Mouse (Mus musculus) spleen, adult 2 months (tissue): ENCODE data around the gene Urah. TPM values are rescaled to one million over a fixed set of nuclear protein-coding genes. Genes with fewer than 3 reads are reported as not detected.

Source experiments
- DNase-seq, 2 experiments: peaks; one replicate each; pipeline versions ENCODE4 v3.0.0 to v3.0.0-alpha.2; 2012 to 2021; ENCODE audit warnings: low spot score in 2 of 2, low read depth in 1 of 2
- H3K27ac ChIP-seq: fragments of 200-500 bp; 2 replicates; pipeline ENCODE4 v1.5.1; 2012; ENCODE audit warnings: low read length, inconsistent platforms; ENCODE audit not compliant: insufficient read depth
- H3K27me3 ChIP-seq: fragments of 200-500 bp; 2 replicates; pipeline ENCODE4 v1.6.1; 2012; ENCODE audit warnings: mild to moderate bottlenecking, moderate library complexity, low read length, inconsistent platforms; ENCODE audit not compliant: control insufficient read depth, insufficient read depth
- H3K36me3 ChIP-seq: fragments of 200-500 bp; 2 replicates; pipeline ENCODE4 v1.6.1; 2012; ENCODE audit warnings: mild to moderate bottlenecking, low read length, inconsistent platforms; ENCODE audit not compliant: control insufficient read depth, insufficient read depth
- H3K4me1 ChIP-seq: fragments of 200-500 bp; 2 replicates; pipeline ENCODE4 v1.6.1; 2011; ENCODE audit warnings: inconsistent platforms; ENCODE audit not compliant: control insufficient read depth, insufficient read depth, insufficient read length
- H3K4me3 ChIP-seq: fragments of 200-500 bp; 2 replicates; pipeline ENCODE4 v1.5.1; 2011; ENCODE audit warnings: mild to moderate bottlenecking, inconsistent platforms; ENCODE audit not compliant: insufficient read depth, insufficient read length; ENCODE audit errors: extremely low read depth
- CTCF ChIP-seq: fragments of 200-500 bp; IDR thresholded peaks from 2 replicates; pipeline ENCODE4 v1.5.1; 2011; ENCODE audit warnings: mild to moderate bottlenecking, inconsistent platforms; ENCODE audit not compliant: insufficient read depth, insufficient read length, insufficient replicate concordance; ENCODE audit errors: extremely low read depth
- POLR2A ChIP-seq: fragments of 200-500 bp; IDR thresholded peaks from 2 replicates; pipeline ENCODE4 v1.6.1; 2011; ENCODE audit warnings: low read depth, low read length, inconsistent platforms
- WGBS: fragments of 180-500 bp; shearing (Covaris S2); methylation state at CpG from one replicate; pipeline ENCODE4 v1.1.7; 2018; 5-methylcytosine and 5-hydroxymethylcytosine counted together
- polyA plus RNA-seq: library from polyadenylated mRNA; depleted of rRNA; stranded (reverse); fragments of >200 nt; gene quantifications from 2 replicates; pipeline ENCODE4 v1.2.3, GENCODE M21; 2012; rRNA removed

Urah gene
- 1.1 and 1.5 TPM in 2 replicates for polyA plus RNA-seq

- no peak for DNase-seq
- H3K36me3 ChIP-seq: no peaks in the 10 kb centered on the region
- H3K27ac ChIP-seq: no peak within 1 kb of the TSS
- no peaks in the 10 kb centered on the region for H3K27me3 ChIP-seq
- 80% methylated on average over 20 of the region's 20 CpGs for WGBS
- no peaks in the 10 kb centered on the region for H3K4me1 ChIP-seq
- no peak within 1 kb of the TSS for H3K4me3 ChIP-seq
- TF ChIP-seq POLR2A (no peak), CTCF (no peak)
Measured at GRCm38 (mm10) chr7:140834968-140835757, at the start of gene Urah. Gene Urah (plus strand): TSS chr7:140835018.

GRCm38 (mm10) chr7:140787406-140788052 lies 47.3 kb upstream of the Urah start, which contains the start of gene Syce1:
Gene Syce1 (minus strand): TSS chr7:140787852.
- no peak within 1 kb of the TSS for H3K27ac ChIP-seq
- no peak for DNase-seq
- no peaks in the 10 kb centered on the region for H3K27me3 ChIP-seq
- no peak within 1 kb of the TSS for H3K4me3 ChIP-seq
- H3K36me3 ChIP-seq: no peaks in the 10 kb centered on the region
- TF ChIP-seq POLR2A (no peak), CTCF (no peak)
- 83% methylated on average over 33 of the region's 33 CpGs for WGBS
- H3K4me1 ChIP-seq: no peaks in the 10 kb centered on the region

- WGBS: 85% methylated on average over 7 of the region's 7 CpGs
- TF ChIP-seq POLR2A (no peak), CTCF (no peak)
- no peaks in the 10 kb centered on the region for H3K36me3 ChIP-seq
- no peaks in the 10 kb centered on the region for H3K4me1 ChIP-seq
- H3K27ac ChIP-seq: no peak overlapping the region
- no peak overlapping the region for H3K4me3 ChIP-seq
- DNase-seq: no peak
- no peaks in the 10 kb centered on the region for H3K27me3 ChIP-seq
Measured at GRCm38 (mm10) chr7:140788053-140788435, 46.8 kb upstream of the Urah start.

GRCm38 (mm10) chr7:140793541-140793940 lies 41.3 kb upstream of the Urah start:
- no peak for DNase-seq
- Histone ChIP-seq H3K4me1 (no peaks in the 10 kb centered on the region), H3K27ac (no peak overlapping the region), H3K27me3 (no peaks in the 10 kb centered on the region), H3K36me3 (no peaks in the 10 kb centered on the region), H3K4me3 (no peak overlapping the region)
- WGBS: 65% methylated on average over 4 of the region's 4 CpGs
- no peak for TF ChIP-seq CTCF
- TF ChIP-seq POLR2A: no peak

- TF ChIP-seq CTCF (no peak), POLR2A (no peak)
- Histone ChIP-seq H3K4me3 (no peak overlapping the region), H3K4me1 (no peaks in the 10 kb centered on the region), H3K27me3 (no peaks in the 10 kb centered on the region), H3K27ac (no peak overlapping the region), H3K36me3 (no peaks in the 10 kb centered on the region)
- 89% methylated on average over 3 of the region's 3 CpGs for WGBS
- no peak for DNase-seq
Measured at GRCm38 (mm10) chr7:140797619-140798018, 37.2 kb upstream of the Urah start.

- Histone ChIP-seq H3K27me3 (no peaks in the 10 kb centered on the region), H3K36me3 (no peaks in the 10 kb centered on the region), H3K4me1 (no peaks in the 10 kb centered on the region), H3K27ac (no peak overlapping the region), H3K4me3 (no peak overlapping the region)
- WGBS: 80% methylated on average over 2 of the region's 2 CpGs
- no peak for TF ChIP-seq CTCF
- no peak for TF ChIP-seq POLR2A
- DNase-seq: no peak
Measured at GRCm38 (mm10) chr7:140798212-140798611, 36.6 kb upstream of the Urah start.

GRCm38 (mm10) chr7:140802629-140803028 lies 32.2 kb upstream of the Urah start:
- TF ChIP-seq CTCF (no peak), POLR2A (no peak)
- no peaks in the 10 kb centered on the region for H3K36me3 ChIP-seq
- H3K27me3 ChIP-seq: no peaks in the 10 kb centered on the region
- DNase-seq: no peak
- WGBS: 74% methylated on average over 6 of the region's 6 CpGs
- H3K27ac ChIP-seq: no peak overlapping the region
- no peak overlapping the region for H3K4me3 ChIP-seq
- no peaks in the 10 kb centered on the region for H3K4me1 ChIP-seq
